Comparison of ENCODE assay signal across 27 mouse cellular contexts in genomic region chr6:33696976-33697375, GRCm38 (mm10).
DNase-seq lines count a peak whose midpoint lies in the region; ATAC-seq and TF ChIP-seq lines count a peak whose summit lies in the region.
"Had no signal": no experiment of that assay in that cellular context is flagged by ENCODE, and none has a peak within 500 bp of the region (broad histone marks: within the 10 kb centered on the region; RNA-seq: fewer than 3 reads in every experiment).

No protein-coding gene starts in this region.

- H3K4me2 ChIP-seq in heart, embryonic 12.5 days, result no peak overlapping the region
- H3K4me2 ChIP-seq: embryonic facial prominence, embryonic 12.5 days; embryonic facial prominence, embryonic 15.5 days; forebrain, embryonic 12.5 days; forebrain, embryonic 15.5 days; hindbrain, embryonic 12.5 days; hindbrain, embryonic 15.5 days; intestine, embryonic 15.5 days had no signal

- WGBS in heart, embryonic 12.5 days, result 16% methylated on average over 1 of the region's 1 CpGs
- WGBS in limb, embryonic 10.5 days, result 64% methylated on average over 1 of the region's 1 CpGs

- no peaks in the 10 kb centered on the region for H3K27me3 ChIP-seq in heart, embryonic 12.5 days (replicated peaks)
- H3K27me3 ChIP-seq in MEL (ENCODE audit: control insufficient read depth in 1 of 2, insufficient read depth in 2 of 2, low read length in 2 of 2), result no peaks in the 10 kb centered on the region
- no peaks in the 10 kb centered on the region for H3K27me3 ChIP-seq in limb, embryonic 10.5 days (ENCODE audit: low read depth, poor library complexity, severe bottlenecking)
- H3K27me3 ChIP-seq: embryonic facial prominence, embryonic 12.5 days; embryonic facial prominence, embryonic 15.5 days; forebrain, embryonic 12.5 days; forebrain, embryonic 15.5 days; hindbrain, embryonic 12.5 days; hindbrain, embryonic 15.5 days; intestine, embryonic 15.5 days had no signal

- H3K4me3 ChIP-seq in heart, embryonic 12.5 days, result no peak overlapping the region
- no peak overlapping the region for H3K4me3 ChIP-seq in MEL (ENCODE audit: control insufficient read depth in 1 of 2, insufficient read depth in 1 of 2, low read depth in 2 of 2, low read length in 2 of 2)
- no peak overlapping the region for H3K4me3 ChIP-seq in limb, embryonic 10.5 days
- H3K4me3 ChIP-seq: embryonic facial prominence, embryonic 12.5 days; embryonic facial prominence, embryonic 15.5 days; forebrain, embryonic 12.5 days; forebrain, embryonic 15.5 days; gastrocnemius, adult 2 months; heart, embryonic 10.5 days; hindbrain, embryonic 12.5 days; hindbrain, embryonic 15.5 days; intestine, embryonic 15.5 days had no signal

- H3K4me1 ChIP-seq in heart, embryonic 12.5 days (replicated peaks), result peaks cover 10% of the 10 kb centered on the region
- H3K4me1 ChIP-seq in MEL (ENCODE audit: control insufficient read depth in 1 of 2, insufficient read depth in 2 of 2, low read length in 2 of 2), result no peaks in the 10 kb centered on the region
- H3K4me1 ChIP-seq in limb, embryonic 10.5 days, result peaks cover 6% of the 10 kb centered on the region; the same call in 1 of the 2 replicates
- H3K4me1 ChIP-seq: embryonic facial prominence, embryonic 12.5 days; embryonic facial prominence, embryonic 15.5 days; forebrain, embryonic 12.5 days; hindbrain, embryonic 12.5 days; hindbrain, embryonic 15.5 days; intestine, embryonic 15.5 days had no signal

- H3K27ac ChIP-seq in heart, embryonic 12.5 days (ENCODE audit: poor library complexity, severe bottlenecking), result 0 out of 2 replicates have a peak overlapping the region, but pooled peaks have one; percentile 25
- H3K27ac ChIP-seq in MEL (ENCODE audit: control insufficient read depth, low read depth, low read length), result no peak overlapping the region
- no peak overlapping the region for H3K27ac ChIP-seq in limb, embryonic 10.5 days
- H3K27ac ChIP-seq: embryonic facial prominence, embryonic 12.5 days; embryonic facial prominence, embryonic 15.5 days; forebrain, embryonic 12.5 days; forebrain, embryonic 15.5 days; gastrocnemius, adult 2 months; heart, embryonic 10.5 days; hindbrain, embryonic 12.5 days; hindbrain, embryonic 15.5 days; intestine, embryonic 15.5 days had no signal

- no peak for DNase-seq in heart, adult 18-20 months
- DNase-seq in 3T3-L1 (ENCODE audit: low read depth, low spot score) (peak; percentile 58), MEL (ENCODE audit: low read depth, low spot score) (peak; percentile 31)
- peak; percentile 45 for DNase-seq in forelimb bud, embryonic 11.5 days (ENCODE audit: low read depth, low spot score)
- no peak for DNase-seq in adrenal gland, postnatal 4 days (ENCODE audit: low spot score in 2 of 2)
- no peak for DNase-seq in limb, embryonic 10.5 days (ENCODE audit: low spot score)
- DNase-seq: adrenal gland, adult 2 months; adrenal gland, postnatal 14 days; cerebellum, adult 11-12 months; cerebellum, adult 8-10 months; cerebellum, postnatal 10 days; cerebellum, postnatal 36 days; gastrocnemius, adult 2 months; gastrocnemius, postnatal 14 days; heart, adult 11 months; heart, postnatal 14 days; kidney, adult 11 months; kidney, adult 8-10 months had no signal

- TF ChIP-seq CTCF in MEL (IDR thresholded peaks at IDR 0.05 in 2 of 3, conservative IDR thresholded peaks at IDR 0.05 in 1 of 3; ENCODE audit: control insufficient read depth in 1 of 3, insufficient read depth in 1 of 3, low read depth in 2 of 3, low read length in 3 of 3, poor library complexity in 1 of 3, severe bottlenecking in 1 of 3), result no peak

- H3K36me3 ChIP-seq in heart, embryonic 12.5 days, result no peaks in the 10 kb centered on the region
- no peaks in the 10 kb centered on the region for H3K36me3 ChIP-seq in MEL (ENCODE audit: control insufficient read depth in 1 of 2, insufficient read depth in 2 of 2, low read length in 2 of 2)
- H3K36me3 ChIP-seq in limb, embryonic 10.5 days, result no peaks in the 10 kb centered on the region
- H3K36me3 ChIP-seq: embryonic facial prominence, embryonic 12.5 days; embryonic facial prominence, embryonic 15.5 days; forebrain, embryonic 12.5 days; forebrain, embryonic 15.5 days; heart, embryonic 10.5 days; hindbrain, embryonic 12.5 days; hindbrain, embryonic 15.5 days; intestine, embryonic 15.5 days had no signal

- H3K9me3 ChIP-seq in heart, embryonic 12.5 days (replicated peaks), result no peaks in the 10 kb centered on the region
- no peaks in the 10 kb centered on the region for H3K9me3 ChIP-seq in MEL (replicated peaks; ENCODE audit: insufficient read depth, low read length)
- no peaks in the 10 kb centered on the region for H3K9me3 ChIP-seq in limb, embryonic 10.5 days (replicated peaks)
- H3K9me3 ChIP-seq: embryonic facial prominence, embryonic 12.5 days; embryonic facial prominence, embryonic 15.5 days; forebrain, embryonic 12.5 days; forebrain, embryonic 15.5 days; heart, embryonic 10.5 days; hindbrain, embryonic 12.5 days; hindbrain, embryonic 15.5 days; intestine, embryonic 15.5 days had no signal

- no peak for TF ChIP-seq POLR2A in MEL (IDR thresholded peaks at IDR 0.05; ENCODE audit: control insufficient read depth in 1 of 2, insufficient read depth in 1 of 2, low read depth in 1 of 2, low read length in 2 of 2, poor library complexity in 1 of 2)

- H3K79me2 ChIP-seq in MEL (ENCODE audit: control insufficient read depth, insufficient read depth, low read length, poor library complexity), result no peaks in the 10 kb centered on the region

- no peak for ATAC-seq in heart, embryonic 12.5 days (ENCODE audit: insufficient number of reproducible peaks, low FRiP score)
- ATAC-seq: forebrain, embryonic 15.5 days; intestine, embryonic 15.5 days had no signal

- no peak overlapping the region for H3K9ac ChIP-seq in heart, embryonic 12.5 days
- H3K9ac ChIP-seq in MEL (ENCODE audit: control insufficient read depth, low read depth, low read length, poor library complexity, severe bottlenecking), result no peak overlapping the region
- H3K9ac ChIP-seq: embryonic facial prominence, embryonic 12.5 days; embryonic facial prominence, embryonic 15.5 days; forebrain, embryonic 12.5 days; forebrain, embryonic 15.5 days; hindbrain, embryonic 12.5 days; hindbrain, embryonic 15.5 days; intestine, embryonic 15.5 days had no signal

- TF ChIP-seq RAD21 in MEL (IDR thresholded peaks at IDR 0.05; ENCODE audit: low read depth, low read length), result no peak

- TF ChIP-seq EP300 in MEL (IDR thresholded peaks at IDR 0.05; ENCODE audit: low read depth in 1 of 2, low read length in 2 of 2), result no peak

TF ChIP-seq in MEL, 35 proteins besides CTCF, POLR2A, EP300 and RAD21:
- TF ChIP-seq MXI1 (IDR thresholded peaks at IDR 0.05; ENCODE audit: low read depth, low read length) (no peak), MAZ (IDR thresholded peaks at IDR 0.05; ENCODE audit: low read depth, low read length) (no peak), MYC (IDR thresholded peaks at IDR 0.05; ENCODE audit: low read depth, low read length) (no peak), ZMIZ1 (IDR thresholded peaks at IDR 0.05; ENCODE audit: low read depth, low read length) (no peak), ZC3H11A (IDR thresholded peaks at IDR 0.05; ENCODE audit: low read depth, low read length) (no peak), POLR2AphosphoS5 (IDR thresholded peaks at IDR 0.05; ENCODE audit: borderline replicate concordance, low read depth, low read length) (no peak), MAX (IDR thresholded peaks at IDR 0.05; ENCODE audit: low read length) (no peak), ETS1 (IDR thresholded peaks at IDR 0.05; ENCODE audit: low read depth, low read length) (no peak), E2F4 (IDR thresholded peaks at IDR 0.05; ENCODE audit: borderline replicate concordance, low read depth, low read length) (no peak), USF1 (IDR thresholded peaks at IDR 0.05; ENCODE audit: low read depth, low read length) (no peak), USF2 (IDR thresholded peaks at IDR 0.05; ENCODE audit: borderline replicate concordance in 1 of 2, insufficient read depth in 1 of 2, low read depth in 1 of 2, low read length in 2 of 2) (no peak), TBP (IDR thresholded peaks at IDR 0.05; ENCODE audit: low read depth, low read length) (no peak), NRF1 (IDR thresholded peaks at IDR 0.05; ENCODE audit: insufficient read depth, low read depth, low read length, poor library complexity, severe bottlenecking) (no peak), BHLHE40 (IDR thresholded peaks at IDR 0.05; ENCODE audit: borderline replicate concordance, low read depth, low read length) (no peak), RCOR1 (IDR thresholded peaks at IDR 0.05; ENCODE audit: low read depth, low read length) (no peak), ZKSCAN1 (IDR thresholded peaks at IDR 0.05; ENCODE audit: low read depth, low read length) (no peak), MEF2A (IDR thresholded peaks at IDR 0.05; ENCODE audit: extremely low read depth, insufficient replicate concordance, low read depth, low read length, poor library complexity, severe bottlenecking) (no peak), ZNF384 (IDR thresholded peaks at IDR 0.05; ENCODE audit: low read depth, low read length) (no peak), TAL1 (IDR thresholded peaks at IDR 0.05; ENCODE audit: low read length) (no peak)

Comparison
In these comparisons a context has a peak if more than half of its experiments do, and no peak if none do; other contexts are left out.
1. DNase-seq: peak in 3T3-L1 (single experiment), MEL (single experiment) and forelimb bud, embryonic 11.5 days (single experiment); none in heart, adult 18-20 months (0 of 2), adrenal gland, postnatal 4 days (0 of 2) and limb, embryonic 10.5 days (single experiment).